Mouse (Mus musculus) testis, adult 2 months (tissue): ENCODE results near the gene C530008M17Rik.

Experiments
- CTCF ChIP-seq: fragments of 200-500 bp; IDR thresholded peaks from 2 replicates; pipeline ENCODE4 v1.5.1; 2012; ENCODE audit warnings: low read depth, mild to moderate bottlenecking, inconsistent platforms, low read length, moderate library complexity; ENCODE audit not compliant: control insufficient read depth, insufficient read depth, insufficient replicate concordance
- POLR2A ChIP-seq: fragments of 200-500 bp; IDR thresholded peaks from 2 replicates; pipeline ENCODE4 v1.6.1; 2012; ENCODE audit warnings: low read depth, mild to moderate bottlenecking, inconsistent platforms, low read length, moderate library complexity; ENCODE audit not compliant: control insufficient read depth

- TF ChIP-seq CTCF (no peak), POLR2A (no peak)
These were observed 91.5 kb downstream of the C530008M17Rik start for GRCm38 (mm10) chr5:76747851-76748250.
